Mouse (Mus musculus): ENCODE results near the gene 3110040M04Rik.

DNA sequence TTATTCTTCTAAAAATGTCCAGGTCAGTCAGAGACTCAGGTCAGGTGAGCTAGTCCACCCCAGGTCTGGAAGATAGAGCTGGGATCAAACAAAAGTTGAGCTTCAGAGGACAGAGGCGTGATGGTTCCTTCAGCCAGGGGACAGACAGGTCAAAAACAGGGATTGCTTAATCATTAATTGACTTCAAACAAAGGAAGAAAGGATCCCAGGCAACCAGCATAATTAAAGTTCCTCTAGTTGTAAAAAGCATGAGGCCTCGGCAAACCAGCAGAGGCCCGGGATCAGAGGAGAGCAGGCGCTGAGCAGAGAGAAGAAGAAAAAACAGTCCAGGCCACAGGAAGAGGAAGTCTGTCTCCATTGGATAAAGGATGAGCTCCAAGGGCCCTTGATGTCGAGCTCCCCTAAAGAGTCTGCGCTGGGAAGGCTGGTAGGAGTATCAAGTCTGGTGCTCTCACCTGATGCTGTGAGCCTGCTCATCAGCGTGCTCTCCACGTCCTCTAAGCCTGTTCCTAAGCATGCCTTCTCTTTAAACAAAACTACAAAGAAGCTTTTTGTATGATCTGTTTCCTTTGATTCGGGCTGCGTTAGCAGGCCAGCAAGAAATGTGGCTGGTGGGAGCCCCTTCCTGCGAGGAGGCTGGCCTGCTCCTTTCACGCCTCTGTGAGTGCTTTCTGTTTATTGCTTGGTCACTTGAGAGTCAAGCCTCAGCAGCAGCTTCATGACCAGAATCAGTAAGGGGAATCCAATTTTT is 36.4 kb upstream of the 3110040M04Rik start:
- TF ChIP-seq GATA1 (IDR thresholded peaks at IDR 0.05; ENCODE audit: borderline replicate concordance, low read length) (no peak), FLI1 (IDR thresholded peaks at IDR 0.05; ENCODE audit: low read length) (no peak)
